Mouse (Mus musculus): ENCODE results near the gene Catsperd. TPM values are rescaled to one million over a fixed set of nuclear protein-coding genes. Genes with fewer than 3 reads are reported as not detected.
A peak's percentile ranks its signal among the peaks of the same experiment; 100 is the strongest.
"Not testable (repeated sequence)": the region's sequence is repeated elsewhere in the genome, so short reads cannot be mapped to it uniquely, and the experiment has no call there.

Catsperd gene
- polyA plus RNA-seq, 1 experiment from 2014 or later: 0.35 TPM

DNA sequence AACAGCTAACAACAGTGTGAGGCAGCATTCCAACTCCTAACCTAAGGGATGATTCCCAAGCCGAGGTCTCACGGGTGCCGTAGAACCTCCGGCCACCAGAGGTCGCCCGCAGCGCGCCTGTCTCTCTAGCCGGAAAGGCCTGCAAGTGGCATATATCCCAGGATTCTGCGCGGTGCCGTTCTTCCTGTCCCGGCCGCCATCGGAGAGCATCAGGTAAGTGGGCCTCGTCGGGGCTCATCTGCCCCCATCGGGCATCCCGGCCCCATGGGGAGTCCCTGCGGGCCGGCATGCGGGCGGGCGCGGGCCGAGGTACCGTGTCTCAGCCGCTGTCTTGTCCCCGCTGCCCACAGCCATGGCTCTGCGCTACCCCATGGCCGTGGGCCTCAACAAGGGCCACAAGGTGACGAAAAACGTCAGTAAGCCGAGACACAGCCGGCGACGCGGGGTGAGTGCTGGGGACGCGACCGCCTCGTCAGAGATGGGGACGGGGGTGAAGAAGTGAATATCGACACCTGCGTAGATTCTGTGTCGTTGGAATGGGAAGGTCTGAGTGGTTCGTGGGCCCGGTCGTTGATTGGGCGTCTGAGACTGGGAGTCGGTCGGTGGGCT, 14.6 kb upstream of the Catsperd start, which contains the start of gene Rpl36:
Gene Rpl36, plus strand, starts transcription at position 181 of the 609 bp plus-strand sequence.
- in situ Hi-C loops (cut with MboI; ENCODE audit: low pct_unique_long_range_greater_than_20kb): no loop called here
- ATAC-seq (peak; percentile 33), DNase-seq (ENCODE audit: low read depth, low spot score) (peak; percentile 57)
- CTCF ChIA-PET: interaction anchor here (1.1 kb wide), 1 partner anchor 12 kb away, joined by 3 read pairs; no protein-coding TSS in a partner anchor
- H3K27me3 ChIP-seq: no peaks in the 10 kb centered on the region
- TF ChIP-seq CTCF (IDR thresholded peaks at IDR 0.05): no peak
- POLR2A ChIA-PET: interaction anchor here (1.3 kb wide), 1 partner anchor 9 kb away, joined by 5 read pairs; no protein-coding TSS in a partner anchor

DNA sequence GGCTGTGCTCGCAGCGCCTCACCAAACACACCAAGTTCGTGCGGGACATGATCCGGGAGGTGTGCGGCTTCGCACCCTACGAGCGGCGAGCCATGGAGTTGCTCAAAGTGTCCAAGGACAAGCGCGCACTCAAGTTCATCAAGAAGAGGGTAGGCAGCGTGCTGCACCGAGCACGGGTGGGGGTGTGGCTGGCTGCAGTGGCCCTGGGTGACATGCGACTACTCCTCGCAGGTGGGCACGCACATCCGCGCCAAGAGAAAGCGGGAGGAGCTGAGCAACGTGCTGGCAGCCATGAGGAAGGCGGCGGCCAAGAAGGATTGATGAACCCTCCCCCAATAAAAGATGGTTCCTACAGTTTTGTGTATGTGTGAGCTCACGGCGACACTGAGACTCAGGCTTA, 14.1 kb upstream of the Catsperd start:
- CTCF ChIA-PET; H3K27me3 ChIP-seq; ATAC-seq; in situ Hi-C loops (cut with MboI; ENCODE audit: low pct_unique_long_range_greater_than_20kb); DNase-seq (ENCODE audit: low read depth, low spot score): not testable (repeated sequence)
- POLR2A ChIA-PET: interaction anchor here (0.7 to 1.3 kb wide), 2 partner anchors 10 to 29 kb away, joined by 3 to 5 read pairs; partner anchors contain the start of genes Safb and Safb2

DNA sequence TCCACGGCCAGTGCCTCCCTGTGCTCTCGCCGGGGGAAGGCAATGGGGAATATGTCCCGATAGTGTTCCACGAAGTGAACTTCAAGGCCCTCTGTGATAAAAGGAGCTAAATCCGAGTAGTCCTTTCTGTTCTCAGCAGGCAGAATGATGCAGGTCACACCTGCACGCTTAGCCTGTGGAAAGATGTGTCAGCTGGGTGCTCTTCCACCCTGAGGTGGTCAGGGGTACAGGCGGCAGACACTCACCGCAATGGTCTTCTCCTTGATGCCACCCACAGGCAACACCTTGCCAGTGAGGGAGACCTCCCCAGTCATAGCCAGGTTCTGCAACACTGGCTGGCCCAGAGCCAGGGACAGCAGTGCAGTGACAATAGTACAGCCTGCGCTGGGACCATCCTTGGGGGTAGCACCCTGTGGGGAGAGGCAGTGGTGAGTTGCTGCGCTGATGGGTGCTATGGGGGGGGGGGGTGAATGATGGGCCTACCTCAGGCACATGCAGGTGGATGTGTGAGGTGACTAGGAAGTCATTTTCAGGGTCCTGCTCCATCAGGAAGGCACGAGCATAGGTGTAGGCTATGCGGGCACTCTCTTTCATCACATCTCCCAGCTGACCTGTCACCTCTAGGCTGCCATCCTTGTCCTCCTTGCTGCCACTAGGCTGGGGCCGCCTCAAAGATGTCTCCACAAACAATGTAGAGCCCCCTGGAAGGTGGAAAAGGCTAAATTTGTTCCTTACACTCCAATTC, 13.4 kb upstream of the Catsperd start:
- no peak for ATAC-seq
- CTCF ChIA-PET: interaction anchor here (1.5 kb wide), 1 partner anchor 10 kb away, joined by 3 read pairs; no protein-coding TSS in a partner anchor
- in situ Hi-C loops (cut with MboI; ENCODE audit: low pct_unique_long_range_greater_than_20kb): no loop called here
- TF ChIP-seq CTCF (IDR thresholded peaks at IDR 0.05): no peak
- H3K27me3 ChIP-seq: no peaks in the 10 kb centered on the region
- POLR2A ChIA-PET: interaction anchor here (0.7 to 1.3 kb wide), 2 partner anchors 10 to 30 kb away, joined by 3 to 5 read pairs; partner anchors contain the start of genes Safb and Safb2
- no peak for DNase-seq (ENCODE audit: low read depth, low spot score)

DNA sequence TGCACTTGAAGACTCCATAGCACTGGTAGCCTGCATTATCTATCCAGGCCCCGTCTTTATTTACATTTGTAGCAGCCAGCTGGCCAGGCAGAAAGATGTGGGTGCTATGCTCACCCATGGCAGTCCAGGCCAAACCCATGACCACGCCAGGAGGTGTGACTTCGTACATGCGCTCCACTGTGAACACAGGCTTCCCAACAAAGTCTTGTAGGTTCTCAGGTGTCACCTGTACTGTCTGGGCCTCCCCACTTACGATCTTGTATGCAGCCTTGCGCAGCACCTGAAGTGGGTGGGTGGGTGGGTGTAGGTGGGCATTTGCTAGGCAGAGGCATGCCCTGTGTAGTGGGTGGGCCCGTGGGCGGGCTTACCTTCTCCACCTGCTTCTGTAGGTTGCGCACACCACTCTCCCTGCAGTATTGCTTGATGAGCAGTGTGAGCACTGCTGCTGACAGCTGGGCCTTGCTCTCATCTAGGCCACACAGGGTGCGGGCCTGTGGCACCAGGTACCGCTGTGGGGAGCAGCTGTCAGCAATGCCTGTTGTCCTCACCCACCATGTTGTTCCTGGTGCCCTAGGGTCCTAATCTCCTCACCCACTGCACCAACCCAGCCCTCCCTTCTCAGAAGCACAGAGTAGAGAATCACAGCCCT, 12.7 kb upstream of the Catsperd start:
- no peak for DNase-seq (ENCODE audit: low read depth, low spot score)
- no peaks in the 10 kb centered on the region for H3K27me3 ChIP-seq
- POLR2A ChIA-PET: no interaction called here
- in situ Hi-C loops (cut with MboI; ENCODE audit: low pct_unique_long_range_greater_than_20kb): no loop called here
- CTCF ChIA-PET: interaction anchor here (1.5 kb wide), 1 partner anchor 9 kb away, joined by 3 read pairs; no protein-coding TSS in a partner anchor
- ATAC-seq: no peak
- TF ChIP-seq CTCF (IDR thresholded peaks at IDR 0.05): no peak

DNA sequence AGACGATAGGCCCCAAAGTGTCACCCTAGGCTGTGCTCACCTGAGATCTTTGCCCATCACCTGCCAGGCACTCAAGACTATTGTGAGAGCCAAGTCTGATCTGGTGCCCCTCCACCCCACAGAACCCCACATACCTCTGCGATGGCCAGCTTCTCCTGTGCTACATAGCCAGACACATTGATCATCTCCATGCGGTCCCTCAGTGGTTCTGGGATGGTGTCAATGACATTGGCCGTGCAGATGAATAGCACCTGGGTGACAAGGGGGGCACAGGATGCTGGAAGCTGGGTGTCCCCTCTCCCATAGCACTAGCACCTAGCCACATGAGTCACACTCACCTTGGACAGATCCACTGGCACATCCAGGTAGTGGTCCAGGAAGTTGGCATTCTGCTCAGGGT, 12.2 kb upstream of the Catsperd start:
- POLR2A ChIA-PET: no interaction called here
- DNase-seq (ENCODE audit: low read depth, low spot score): no peak
- CTCF ChIA-PET: interaction anchor here (1.5 kb wide), 1 partner anchor 9 kb away, joined by 3 read pairs; no protein-coding TSS in a partner anchor
- no peaks in the 10 kb centered on the region for H3K27me3 ChIP-seq
- no peak for ATAC-seq
- in situ Hi-C loops (cut with MboI; ENCODE audit: low pct_unique_long_range_greater_than_20kb): no loop called here
- no peak for TF ChIP-seq CTCF (IDR thresholded peaks at IDR 0.05)

DNA sequence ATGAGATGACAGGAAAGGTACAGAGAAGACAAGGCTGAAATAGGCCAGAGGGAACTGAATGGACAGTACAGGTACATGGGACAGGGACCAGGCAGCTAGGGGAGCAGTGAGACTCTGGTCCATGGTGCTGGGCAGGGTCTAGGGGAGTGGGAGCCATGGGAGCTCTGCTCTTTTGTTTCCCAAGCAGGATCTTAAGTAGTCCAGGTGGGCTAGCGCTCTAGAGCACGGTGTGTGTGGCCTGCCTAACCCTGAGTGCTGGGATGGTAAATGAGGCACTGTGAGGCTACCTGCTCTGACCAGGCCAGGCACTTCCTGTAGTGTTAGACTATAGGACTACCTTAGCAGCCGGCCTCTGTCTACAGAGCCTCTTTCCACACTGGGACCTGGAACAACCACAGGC, 11.2 kb upstream of the Catsperd start:
- DNase-seq (ENCODE audit: low read depth, low spot score) (no peak), ATAC-seq (no peak)
- no peaks in the 10 kb centered on the region for H3K27me3 ChIP-seq
- ChIA-PET POLR2A (no interaction called here), CTCF (no interaction called here)
- no peak for TF ChIP-seq CTCF (IDR thresholded peaks at IDR 0.05)
- in situ Hi-C loops (cut with MboI; ENCODE audit: low pct_unique_long_range_greater_than_20kb): no loop called here

DNA sequence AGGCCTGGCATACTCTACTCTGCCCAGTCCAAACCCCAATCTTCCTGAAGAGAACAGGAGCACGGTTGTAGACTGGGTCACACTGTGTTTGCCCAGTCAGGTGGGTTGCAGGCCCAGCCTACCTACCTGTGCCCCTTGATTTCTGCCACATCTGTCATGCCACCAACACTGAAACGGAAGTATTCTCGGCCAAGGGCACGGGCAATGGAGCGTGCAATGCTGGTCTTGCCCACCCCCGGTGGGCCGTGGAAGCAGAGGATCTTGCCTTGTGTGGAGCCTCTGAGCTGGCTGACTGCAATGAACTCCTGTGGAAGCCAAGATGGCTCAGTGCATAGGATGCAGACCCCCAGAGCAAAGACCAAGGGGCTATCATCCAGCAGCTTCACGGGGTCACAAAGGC, 10.3 kb upstream of the Catsperd start:
- CTCF ChIA-PET: no interaction called here

DNA sequence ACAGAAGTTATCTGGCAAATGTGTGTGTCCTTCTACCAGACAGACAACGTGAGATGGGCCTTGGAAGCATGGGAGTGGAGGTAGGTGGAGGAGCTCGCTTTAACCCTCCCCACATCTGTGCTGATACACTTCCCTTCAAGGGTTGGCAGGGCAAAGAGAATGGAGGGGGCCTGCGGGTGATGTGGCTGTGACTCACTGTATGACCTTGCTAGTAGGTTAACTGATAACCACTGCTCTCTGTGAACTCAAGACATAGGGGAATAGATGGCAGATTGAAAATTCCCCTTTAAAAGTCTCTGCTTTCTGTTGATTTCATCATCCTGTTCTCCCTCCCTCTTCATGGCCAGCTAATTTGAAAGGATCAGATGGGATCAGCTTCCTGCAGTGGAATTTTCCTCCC, 2.4 kb upstream of the Catsperd start:
- POLR2A ChIA-PET: interaction anchor here (0.6 to 1.0 kb wide), 3 partner anchors 31 to 52 kb away, joined by 4 to 7 read pairs (median 4); no protein-coding TSS in a partner anchor
- ATAC-seq (no peak), DNase-seq (ENCODE audit: low read depth, low spot score) (no peak)
- no peak for TF ChIP-seq CTCF (IDR thresholded peaks at IDR 0.05)
- in situ Hi-C loops (cut with MboI; ENCODE audit: low pct_unique_long_range_greater_than_20kb): loop anchor here (5.0 kb wide), 1 partner anchor 42 kb away; no protein-coding TSS in a partner anchor
- no peaks in the 10 kb centered on the region for H3K27me3 ChIP-seq
- CTCF ChIA-PET: interaction anchor here (0.9 kb wide), 1 partner anchor 13 kb away, joined by 3 read pairs; no protein-coding TSS in a partner anchor

More for the DNA sequence above, 10.3 kb upstream of the Catsperd start:
- POLR2A ChIA-PET: no interaction called here
- DNase-seq (ENCODE audit: low read depth, low spot score) (no peak), ATAC-seq (no peak)
- no peak for TF ChIP-seq CTCF (IDR thresholded peaks at IDR 0.05)
- in situ Hi-C loops (cut with MboI; ENCODE audit: low pct_unique_long_range_greater_than_20kb): no loop called here
- H3K27me3 ChIP-seq: no peaks in the 10 kb centered on the region

DNA sequence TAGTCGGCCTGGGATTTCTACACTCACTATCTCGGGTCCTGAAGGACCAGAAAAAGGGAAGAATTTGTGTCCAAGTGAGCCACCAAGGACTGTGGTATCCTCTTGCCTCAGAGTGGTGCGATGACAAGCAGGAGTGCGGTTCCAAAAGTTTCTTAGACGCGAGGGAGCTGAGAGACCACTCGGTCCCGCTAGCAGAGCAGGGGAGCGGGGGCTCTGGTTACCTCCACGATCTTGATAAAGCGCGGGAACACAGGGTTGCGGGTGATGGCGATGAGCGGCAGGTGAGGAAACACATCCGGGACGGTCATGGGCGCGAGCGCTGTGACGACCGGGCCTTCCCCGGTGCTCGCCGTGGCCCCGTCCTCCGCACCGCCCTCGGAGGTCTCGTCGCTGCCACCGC, 1.7 kb upstream of the Catsperd start:
- in situ Hi-C loops (cut with MboI; ENCODE audit: low pct_unique_long_range_greater_than_20kb): loop anchor here (5.0 kb wide), 1 partner anchor 41 kb away; no protein-coding TSS in a partner anchor
- CTCF ChIA-PET: no interaction called here
- no peaks in the 10 kb centered on the region for H3K27me3 ChIP-seq
- no peak for TF ChIP-seq CTCF (IDR thresholded peaks at IDR 0.05)
- DNase-seq (ENCODE audit: low read depth, low spot score) (no peak), ATAC-seq (peak; percentile 10)
- POLR2A ChIA-PET: interaction anchor here (1.0 kb wide), 1 partner anchor 43 kb away, joined by 4 read pairs; no protein-coding TSS in a partner anchor

Measured in Patski (cell line).